Mouse (Mus musculus) NIH3T3 (cell line): ENCODE results near the gene Lzic.

Source experiments
- DNase-seq: peaks from one replicate; pipeline ENCODE4 v3.0.0-alpha.2; 2012; ENCODE audit warnings: low read depth

Gene Lzic

GRCm38 (mm10) chr4:149526330-149526729 is 41.3 kb downstream of the Lzic start:
- DNase-seq = peak; percentile 16

DNA sequence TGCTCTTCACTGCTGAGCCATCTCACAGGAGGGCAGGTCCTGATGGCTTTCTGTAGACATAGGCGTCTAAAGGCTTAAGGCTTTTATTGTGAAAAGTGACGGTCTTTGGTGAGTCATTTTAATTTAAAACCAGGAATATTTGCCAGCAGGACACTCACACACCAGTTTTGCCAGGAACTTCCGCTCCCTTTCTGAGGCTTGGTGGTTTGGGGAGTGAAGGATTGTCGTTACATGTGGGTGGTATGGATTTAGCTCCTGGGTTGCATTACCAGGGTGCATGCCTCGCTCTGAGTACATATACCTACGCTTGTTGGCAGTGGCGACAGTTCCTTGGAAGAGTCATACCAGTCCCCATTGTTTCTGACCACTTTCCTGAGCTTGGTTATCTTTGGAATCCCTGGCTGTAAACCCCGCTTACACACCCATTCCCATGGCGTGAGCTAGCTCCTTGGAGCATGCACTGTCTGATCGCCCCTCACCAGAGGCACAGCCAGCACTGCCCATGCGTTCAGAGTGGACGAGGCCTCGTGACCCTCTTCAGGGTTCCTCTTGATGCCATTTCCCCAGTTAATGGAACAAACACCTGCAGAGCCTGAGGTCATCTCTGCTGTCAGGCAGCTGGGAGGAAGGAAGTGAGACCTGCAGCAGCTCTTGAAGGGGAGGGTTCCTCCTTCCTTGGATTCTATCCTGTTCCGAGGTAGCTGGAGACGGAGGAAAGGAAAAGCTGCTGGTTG is 42.8 kb downstream of the Lzic start:
- DNase-seq = peak; percentile 75

DNA sequence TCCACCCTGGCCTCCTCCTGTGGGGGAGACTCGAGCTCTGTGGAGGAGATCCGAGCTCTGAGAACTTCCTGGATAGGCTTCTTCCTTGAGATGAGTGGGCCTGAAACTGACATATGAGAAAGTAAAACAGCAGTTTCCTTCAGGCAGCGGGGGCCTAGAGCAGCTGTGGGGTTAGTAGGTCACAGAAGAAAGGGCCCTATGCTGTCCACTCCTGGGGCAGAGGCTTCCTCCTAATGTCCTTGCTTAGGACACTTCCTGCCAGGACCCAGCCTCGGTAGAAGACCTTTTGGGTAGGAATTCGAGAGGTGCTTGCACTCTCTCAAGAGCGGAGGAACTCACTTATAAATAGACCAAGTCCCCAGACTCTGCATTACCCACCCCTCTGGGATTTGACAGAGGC is 44.7 kb downstream of the Lzic start:
- DNase-seq = no peak

GRCm38 (mm10) chr4:149539441-149539840 is 54.4 kb downstream of the Lzic start:
- DNase-seq = peak; percentile 29

DNA sequence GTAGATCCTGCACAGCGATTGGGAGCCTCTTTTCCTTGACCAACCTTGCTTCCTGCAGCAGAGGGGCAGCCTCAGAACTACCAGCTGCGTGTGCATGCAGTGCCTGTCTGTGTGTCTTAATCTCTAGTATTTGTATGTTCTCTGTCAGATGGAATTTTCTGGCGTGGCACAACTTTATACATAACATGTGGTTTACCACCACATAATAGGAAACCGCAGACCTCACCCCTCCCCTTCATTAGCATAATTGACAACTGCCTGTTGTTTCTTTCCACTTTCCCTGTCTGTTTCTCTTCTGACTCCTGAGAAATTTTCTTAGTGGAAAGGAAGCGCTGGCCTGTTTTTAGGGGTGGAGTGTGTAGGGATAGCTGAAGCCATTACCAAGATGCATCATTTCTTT is 56.9 kb downstream of the Lzic start:
- peak; percentile 33 for DNase-seq

DNA sequence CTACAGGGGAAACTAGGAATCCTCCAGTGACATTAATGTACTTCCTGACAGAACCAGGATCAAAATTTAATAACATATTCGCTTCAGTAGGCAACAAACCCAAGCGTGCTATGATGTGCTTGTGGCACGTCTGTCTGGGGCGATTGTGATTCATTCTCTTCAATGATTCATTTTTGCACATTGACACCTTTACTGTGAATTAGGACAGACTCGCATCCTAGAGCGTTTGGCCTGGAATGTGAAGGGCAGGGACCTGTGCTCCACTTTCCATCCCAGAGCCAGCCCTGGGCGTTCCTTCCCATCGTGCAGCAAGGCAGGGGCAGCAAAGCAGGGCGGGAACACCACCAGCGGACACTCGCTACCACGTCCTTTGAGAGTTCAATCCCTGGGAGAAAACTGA is 57.4 kb downstream of the Lzic start:
- no peak for DNase-seq

DNA sequence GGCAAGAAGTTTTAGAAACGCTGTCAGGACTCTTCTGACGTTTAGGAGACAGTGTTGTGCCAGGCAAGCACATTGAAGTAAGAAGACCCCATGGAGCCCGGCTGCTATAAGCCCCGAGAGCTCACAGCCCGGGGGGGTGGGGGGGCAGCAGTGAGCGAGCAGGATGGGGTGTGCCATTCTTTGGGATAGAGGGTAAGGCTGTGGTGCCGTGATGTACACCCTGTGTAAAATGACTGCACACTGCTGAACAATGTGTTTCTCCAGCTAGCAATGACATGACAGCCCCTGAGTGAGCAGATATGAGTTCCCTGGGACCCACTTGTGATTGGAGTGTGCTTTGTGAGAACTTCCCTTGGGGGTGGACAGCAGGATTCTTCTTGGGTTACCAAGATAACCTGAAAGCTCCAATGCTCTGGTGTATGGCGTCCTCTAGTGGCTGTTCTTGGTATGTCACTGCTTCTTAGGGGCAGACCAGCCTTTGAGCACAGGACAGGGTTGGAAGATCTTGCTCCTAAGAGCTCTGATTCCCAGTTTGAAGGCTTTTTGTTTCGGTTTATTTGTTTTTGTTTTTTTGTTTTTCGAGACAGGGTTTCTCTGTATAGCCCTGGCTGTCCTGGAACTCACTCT is 58.0 kb downstream of the Lzic start:
- peak; percentile 91 for DNase-seq

GRCm38 (mm10) chr4:149544892-149545291 is 59.9 kb downstream of the Lzic start:
- no peak for DNase-seq
